Mouse (Mus musculus) hindbrain, postnatal 0 days (tissue): ENCODE measurements around the gene Lin37. TPM values are rescaled to one million over a fixed set of nuclear protein-coding genes. Genes with fewer than 3 reads are reported as not detected.
A peak's percentile ranks its signal among the peaks of the same experiment; 100 is the strongest.

Source experiments
- ATAC-seq: fragments of 200-750 bp; cut with Nextera tagmentation; 2 replicates; pipeline ENCODE4 v1.8.0; 2017; ENCODE audit warnings: mild to moderate bottlenecking, moderate TSS enrichment, moderate library complexity
- DNase-seq: peaks from one replicate; pipeline ENCODE4 v3.0.0-alpha.2; 2015; ENCODE audit warnings: low spot score
- H3K27ac ChIP-seq: fragments of 300-500 bp; sonication (generic); 2 replicates; pipeline ENCODE4 v1.5.1; 2014; ENCODE audit warnings: mild to moderate bottlenecking
- H3K27me3 ChIP-seq: fragments of 300-500 bp; sonication (generic); 2 replicates; pipeline ENCODE4 v1.6.1; 2014; ENCODE audit warnings: low read length, mixed read lengths; ENCODE audit not compliant: insufficient read depth
- H3K36me3 ChIP-seq: fragments of 300-500 bp; sonication (generic); 2 replicates; pipeline ENCODE4 v1.6.1; 2014; ENCODE audit warnings: low read length, mixed read lengths; ENCODE audit not compliant: insufficient read depth
- H3K4me1 ChIP-seq: fragments of 300-500 bp; sonication (generic); 2 replicates; pipeline ENCODE4 v1.6.1; 2014; ENCODE audit warnings: antibody characterized with exemption, low read length, mixed read lengths; ENCODE audit not compliant: insufficient read depth
- H3K4me2 ChIP-seq: fragments of 300-500 bp; sonication (generic); 2 replicates; pipeline ENCODE4 v1.6.1; 2014; ENCODE audit warnings: low read depth, mild to moderate bottlenecking, low read length, moderate library complexity, mixed read lengths
- H3K4me3 ChIP-seq: fragments of 300-500 bp; sonication (generic); 2 replicates; pipeline ENCODE4 v1.5.1; 2014; ENCODE audit warnings: low read length
- H3K9ac ChIP-seq: fragments of 300-500 bp; sonication (generic); replicated peaks from 2 replicates; pipeline ENCODE4 v1.6.1; 2014; ENCODE audit warnings: mild to moderate bottlenecking, low read length, moderate library complexity, mixed read lengths
- H3K9me3 ChIP-seq: fragments of 300-500 bp; sonication (generic); 2 replicates; pipeline ENCODE4 v1.6.1; 2016; ENCODE audit warnings: low read length, mixed read lengths
- CTCF ChIP-seq: IDR thresholded peaks from 2 replicates; pipeline ENCODE4 v1.5.1; 2016; ENCODE audit warnings: antibody characterized with exemption, control low read depth, low read depth
- WGBS: fragments of 180-500 bp; shearing (Covaris S2); extraction: QIAGEN DNeasy Blood & Tissue Kit; methylation state at CpG from one replicate; pipeline ENCODE4 v1.1.7; 2014; 5-methylcytosine and 5-hydroxymethylcytosine counted together
- polyA plus RNA-seq: library from polyadenylated mRNA; unstranded; fragments of >200 nt; fragmentation: Nextera tagmentation; extraction: Ambion mirVana; gene quantifications from 2 replicates; pipeline ENCODE4 v1.2.1, GENCODE M21; 2015
- total RNA-seq: library from RNA; depleted of rRNA; stranded (reverse); fragments of >200 nt; gene quantifications from 2 replicates; pipeline ENCODE4 v1.2.3, GENCODE M21; 2014

Gene Lin37
- total and polyA plus RNA-seq, 2 experiments from 2014 or later, result 21.0 to 45.0 TPM

DNA sequence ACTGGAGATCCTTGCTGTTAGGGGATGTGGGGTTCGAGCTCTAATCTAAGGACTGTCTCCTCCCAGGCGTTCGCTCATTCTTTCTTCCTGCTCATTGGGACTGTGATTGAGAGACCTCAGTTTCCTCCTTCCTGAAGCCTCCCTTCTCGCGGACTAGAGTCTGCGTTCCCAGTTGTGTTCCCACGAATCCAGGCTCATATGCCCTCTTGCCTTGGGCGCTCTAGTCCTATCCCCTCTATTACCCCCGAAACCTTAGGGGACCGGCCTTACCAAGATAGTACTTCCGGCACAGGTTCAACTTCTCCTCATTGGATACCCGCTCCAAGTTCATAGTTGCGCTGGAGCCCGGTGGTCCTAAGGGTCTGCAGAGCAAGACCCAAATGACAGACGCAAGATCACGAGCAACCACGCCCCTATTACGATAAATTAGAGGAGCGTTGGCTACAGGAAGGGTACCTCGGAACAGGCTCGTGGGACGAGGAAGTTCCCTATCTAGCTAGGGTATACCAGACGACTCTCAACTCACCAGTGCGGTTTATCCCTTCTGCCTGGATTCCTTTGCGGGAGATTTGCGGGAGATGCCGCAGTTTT is 3.0 kb upstream of the Lin37 start:
- DNase-seq, result peak; percentile 26
- Histone ChIP-seq H3K4me3 (peak overlapping the region; percentile 63), H3K27me3 (no peaks in the 10 kb centered on the region), H3K36me3 (peaks cover 23% of the 10 kb centered on the region), H3K4me1 (peaks cover 10% of the 10 kb centered on the region), H3K27ac (peak overlapping the region; percentile 89), H3K9ac (peak overlapping the region; percentile 65), H3K4me2 (peak overlapping the region; percentile 90), H3K9me3 (no peaks in the 10 kb centered on the region)
- ATAC-seq, result peak; percentile 6; the same call in 1 of the 2 replicates
- TF ChIP-seq CTCF, result no peak
- WGBS, result 2% methylated on average over 27 of the region's 27 CpGs

- no peak overlapping the region for H3K9ac ChIP-seq
- H3K4me1 ChIP-seq, result peaks cover 10% of the 10 kb centered on the region
- H3K27me3 ChIP-seq, result no peaks in the 10 kb centered on the region
- 68% methylated on average over 2 of the region's 2 CpGs for WGBS
- no peak for TF ChIP-seq CTCF
- ATAC-seq (no peak), DNase-seq (no peak)
- no peaks in the 10 kb centered on the region for H3K9me3 ChIP-seq
- no peak overlapping the region for H3K27ac ChIP-seq
- H3K4me3 ChIP-seq, result no peak overlapping the region
- H3K36me3 ChIP-seq, result peaks cover 17% of the 10 kb centered on the region; the same call in 1 of the 2 replicates
- no peak overlapping the region for H3K4me2 ChIP-seq
Measured at GRCm38 (mm10) chr7:30560296-30560695, 658 bp upstream of the Lin37 start.

GRCm38 (mm10) chr7:30558656-30559442 is 789 bp downstream of the Lin37 start:
- Histone ChIP-seq H3K27ac (peak overlapping the region; percentile 71; the same call in 1 of the 2 replicates), H3K36me3 (peaks cover 19% of the 10 kb centered on the region), H3K4me3 (peak overlapping the region; percentile 60), H3K4me2 (peak overlapping the region; percentile 99), H3K9me3 (no peaks in the 10 kb centered on the region), H3K4me1 (peaks cover 10% of the 10 kb centered on the region), H3K27me3 (no peaks in the 10 kb centered on the region), H3K9ac (peak overlapping the region; percentile 64)
- DNase-seq, result no peak
- ATAC-seq, result no peak
- no peak for TF ChIP-seq CTCF
- WGBS, result 14% methylated on average over 12 of the region's 12 CpGs

GRCm38 (mm10) chr7:30557901-30558514 is 1.6 kb downstream of the Lin37 start:
- Histone ChIP-seq H3K27ac (no peak overlapping the region), H3K36me3 (peaks cover 19% of the 10 kb centered on the region), H3K9me3 (no peaks in the 10 kb centered on the region), H3K4me1 (peaks cover 18% of the 10 kb centered on the region), H3K27me3 (no peaks in the 10 kb centered on the region), H3K4me3 (no peak overlapping the region), H3K9ac (peak overlapping the region; percentile 64), H3K4me2 (peak overlapping the region; percentile 99; the same call in 1 of the 2 replicates)
- no peak for DNase-seq
- no peak for ATAC-seq
- no peak for TF ChIP-seq CTCF
- WGBS, result 87% methylated on average over 13 of the region's 13 CpGs

- Histone ChIP-seq H3K4me2 (no peak overlapping the region), H3K9me3 (no peaks in the 10 kb centered on the region), H3K4me3 (no peak overlapping the region), H3K4me1 (peaks cover 23% of the 10 kb centered on the region), H3K27me3 (no peaks in the 10 kb centered on the region), H3K27ac (no peak overlapping the region), H3K36me3 (peaks cover 19% of the 10 kb centered on the region), H3K9ac (no peak overlapping the region)
- 93% methylated on average over 18 of the region's 18 CpGs for WGBS
- TF ChIP-seq CTCF, result no peak; the same call in 1 of the 2 replicates
- ATAC-seq, result no peak
- DNase-seq, result no peak
Measured at GRCm38 (mm10) chr7:30556894-30557536, 2.6 kb downstream of the Lin37 start.

GRCm38 (mm10) chr7:30553810-30554584 is 5.6 kb downstream of the Lin37 start:
- no peak for ATAC-seq
- Histone ChIP-seq H3K4me3 (no peak overlapping the region), H3K9me3 (no peaks in the 10 kb centered on the region), H3K27ac (no peak overlapping the region), H3K27me3 (no peaks in the 10 kb centered on the region), H3K4me1 (peaks cover 22% of the 10 kb centered on the region), H3K4me2 (peak overlapping the region; percentile 97), H3K9ac (peak overlapping the region; percentile 63; the same call in 1 of the 2 replicates), H3K36me3 (peaks cover 19% of the 10 kb centered on the region)
- 88% methylated on average over 22 of the region's 22 CpGs for WGBS
- TF ChIP-seq CTCF, result no peak
- DNase-seq, result no peak
